Mouse (Mus musculus) hindbrain, embryonic 11.5 days (tissue): ENCODE data around the gene Lama1. TPM values are rescaled to one million over a fixed set of nuclear protein-coding genes. Genes with fewer than 3 reads are reported as not detected.
"Not testable (repeated sequence)": the region's sequence is repeated elsewhere in the genome, so short reads cannot be mapped to it uniquely, and the experiment has no call there.

ENCODE experiments used
- ATAC-seq: fragments of 200-750 bp; cut with Nextera tagmentation; 2 replicates; pipeline ENCODE4 v1.8.0; 2017; ENCODE audit warnings: mild to moderate bottlenecking, moderate TSS enrichment, moderate library complexity; ENCODE audit not compliant: low FRiP score
- DNase-seq: peaks from one replicate; pipeline ENCODE4 v3.0.0-alpha.2; 2015; ENCODE audit warnings: low spot score
- H3K27ac ChIP-seq: fragments of 300-500 bp; sonication (generic); 2 replicates; pipeline ENCODE4 v1.5.1; 2014; ENCODE audit warnings: mild to moderate bottlenecking, low read depth, low read length
- H3K27me3 ChIP-seq: fragments of 300-500 bp; sonication (generic); 2 replicates; pipeline ENCODE4 v1.6.1; 2014; ENCODE audit warnings: mild to moderate bottlenecking, low read length, moderate library complexity, mixed read lengths; ENCODE audit not compliant: control insufficient read depth, insufficient read depth
- H3K36me3 ChIP-seq: fragments of 300-500 bp; sonication (generic); 2 replicates; pipeline ENCODE4 v1.6.1; 2014; ENCODE audit warnings: mild to moderate bottlenecking, low read length, moderate library complexity, mixed read lengths; ENCODE audit not compliant: control insufficient read depth, insufficient read depth
- H3K4me1 ChIP-seq: fragments of 300-500 bp; sonication (generic); replicated peaks from 2 replicates; pipeline ENCODE4 v1.6.1; 2014; ENCODE audit warnings: low read length, mixed read lengths; ENCODE audit not compliant: control insufficient read depth, insufficient read depth
- H3K4me2 ChIP-seq: fragments of 300-500 bp; sonication (generic); replicated peaks from 2 replicates; pipeline ENCODE4 v1.6.1; 2014; ENCODE audit warnings: mild to moderate bottlenecking, low read depth, low read length
- H3K4me3 ChIP-seq: fragments of 300-500 bp; sonication (generic); 2 replicates; pipeline ENCODE4 v1.5.1; 2014; ENCODE audit warnings: low read depth, low read length
- H3K9ac ChIP-seq: fragments of 300-500 bp; sonication (generic); 2 replicates; pipeline ENCODE4 v1.6.1; 2014; ENCODE audit warnings: low read depth, low read length
- H3K9me3 ChIP-seq: fragments of 300-500 bp; sonication (generic); 2 replicates; pipeline ENCODE4 v1.6.1; 2016; ENCODE audit warnings: low read length; ENCODE audit not compliant: control insufficient read depth
- WGBS: fragments of 180-500 bp; shearing (Covaris S2); extraction: QIAGEN DNeasy Blood & Tissue Kit; methylation state at CpG from one replicate; pipeline ENCODE4 v1.1.7; 2014; 5-methylcytosine and 5-hydroxymethylcytosine counted together
- polyA plus RNA-seq: library from polyadenylated mRNA; unstranded; fragments of >200 nt; fragmentation: Nextera tagmentation; extraction: Ambion mirVana; gene quantifications from 2 replicates; pipeline ENCODE4 v1.2.1, GENCODE M21; 2014

Lama1 gene
- polyA plus RNA-seq, 1 experiment from 2014 or later, result 22.1 TPM

GRCm38 (mm10) chr17:67837351-67838090 is 140.5 kb downstream of the Lama1 start:
- peak; percentile 43; the same call in 1 of the 2 replicates for ATAC-seq

GRCm38 (mm10) chr17:67838948-67839347 is 141.9 kb downstream of the Lama1 start:
- Histone ChIP-seq H3K4me1 (no peaks in the 10 kb centered on the region), H3K27ac (no peak overlapping the region), H3K9me3 (no peaks in the 10 kb centered on the region), H3K4me3 (no peak overlapping the region), H3K9ac (no peak overlapping the region), H3K4me2 (no peak overlapping the region), H3K27me3 (no peaks in the 10 kb centered on the region), H3K36me3 (no peaks in the 10 kb centered on the region)
- ATAC-seq, result no peak
- WGBS, result 90% methylated on average over 13 of the region's 13 CpGs
- no peak for DNase-seq

More at GRCm38 (mm10) chr17:67837351-67838090, 140.5 kb downstream of the Lama1 start:
- no peaks in the 10 kb centered on the region for H3K36me3 ChIP-seq
- 63% methylated on average over 17 of the region's 17 CpGs for WGBS
- no peak overlapping the region for H3K4me3 ChIP-seq
- no peaks in the 10 kb centered on the region for H3K9me3 ChIP-seq
- H3K27me3 ChIP-seq, result no peaks in the 10 kb centered on the region
- H3K9ac ChIP-seq, result no peak overlapping the region
- H3K4me1 ChIP-seq, result no peaks in the 10 kb centered on the region
- no peak overlapping the region for H3K4me2 ChIP-seq
- peak; percentile 87 for DNase-seq
- no peak overlapping the region for H3K27ac ChIP-seq

DNA sequence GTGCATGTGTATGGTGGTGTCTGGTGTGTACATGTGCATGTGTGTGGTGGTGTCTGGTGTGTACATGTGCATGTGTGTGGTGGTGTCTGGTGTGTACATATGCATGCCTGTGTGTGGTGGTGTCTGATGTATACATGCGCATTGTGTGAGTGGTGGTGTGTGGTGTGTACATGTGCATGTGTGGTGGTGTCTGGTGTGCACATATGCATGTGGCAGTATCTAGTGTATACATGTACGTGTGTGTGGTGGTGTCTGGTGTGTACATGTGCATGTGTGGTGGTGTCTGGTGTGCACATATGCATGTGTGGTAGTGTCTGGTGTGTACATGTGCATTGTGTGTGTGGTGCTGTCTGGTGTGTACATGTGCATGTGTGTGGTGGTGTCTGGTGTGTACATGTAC is 144.4 kb downstream of the Lama1 start:
- H3K27me3 ChIP-seq, H3K9ac ChIP-seq, H3K27ac ChIP-seq, H3K4me3 ChIP-seq, H3K9me3 ChIP-seq, H3K4me2 ChIP-seq, H3K4me1 ChIP-seq, ATAC-seq, H3K36me3 ChIP-seq, DNase-seq: not testable (repeated sequence)
- 97% methylated on average over 2 of the region's 2 CpGs for WGBS

DNA sequence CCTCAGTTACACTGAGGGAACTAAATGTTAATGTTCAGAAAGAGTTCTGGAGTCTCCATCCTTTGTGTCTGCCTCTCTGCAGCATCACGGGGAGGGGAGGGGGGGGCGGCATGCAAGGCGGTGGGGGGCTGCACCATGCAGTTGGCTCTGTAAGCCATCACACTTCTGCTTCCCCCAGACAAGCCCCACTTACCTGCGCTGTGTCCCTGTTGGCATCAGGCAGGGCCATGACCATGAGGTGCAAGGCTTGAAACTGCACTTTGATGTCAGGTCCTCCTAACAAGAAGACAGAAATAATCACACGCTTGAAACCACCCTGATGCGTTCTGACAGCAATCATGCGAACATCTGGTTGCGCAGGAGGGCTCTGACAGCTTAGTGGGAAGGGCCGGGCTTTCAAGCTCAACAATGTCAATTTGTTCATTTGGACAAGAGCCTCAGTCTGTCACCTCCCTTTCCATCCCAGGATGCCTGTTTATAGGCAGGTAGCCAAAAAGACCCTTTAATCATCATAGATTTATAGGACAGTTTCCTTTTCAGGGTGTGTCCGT is 164.1 kb downstream of the Lama1 start:
- no peak overlapping the region for H3K9ac ChIP-seq
- H3K9me3 ChIP-seq, result no peaks in the 10 kb centered on the region
- 92% methylated on average over 10 of the region's 10 CpGs for WGBS
- H3K4me1 ChIP-seq, result no peaks in the 10 kb centered on the region
- ATAC-seq (no peak), DNase-seq (no peak)
- H3K27ac ChIP-seq, result no peak overlapping the region
- H3K4me3 ChIP-seq, result no peak overlapping the region
- no peaks in the 10 kb centered on the region for H3K36me3 ChIP-seq
- H3K27me3 ChIP-seq, result no peaks in the 10 kb centered on the region
- H3K4me2 ChIP-seq, result no peak overlapping the region

GRCm38 (mm10) chr17:67861744-67862535 is 164.9 kb downstream of the Lama1 start:
- WGBS, result 81% methylated on average over 16 of the region's 16 CpGs
- H3K4me1 ChIP-seq, result no peaks in the 10 kb centered on the region

GRCm38 (mm10) chr17:67864363-67864762 is 167.3 kb downstream of the Lama1 start:
- Histone ChIP-seq H3K9me3 (no peaks in the 10 kb centered on the region), H3K36me3 (no peaks in the 10 kb centered on the region; the same call in 1 of the 2 replicates), H3K9ac (no peak overlapping the region), H3K4me3 (no peak overlapping the region), H3K4me1 (no peaks in the 10 kb centered on the region), H3K27me3 (no peaks in the 10 kb centered on the region), H3K4me2 (no peak overlapping the region), H3K27ac (no peak overlapping the region)
- 93% methylated on average over 10 of the region's 10 CpGs for WGBS
- no peak for ATAC-seq
- no peak for DNase-seq

More at GRCm38 (mm10) chr17:67861744-67862535, 164.9 kb downstream of the Lama1 start:
- no peak overlapping the region for H3K4me3 ChIP-seq
- H3K9me3 ChIP-seq, result no peaks in the 10 kb centered on the region
- H3K27me3 ChIP-seq, result no peaks in the 10 kb centered on the region
- H3K4me2 ChIP-seq, result no peak overlapping the region
- DNase-seq (peak; percentile 84), ATAC-seq (peak; percentile 69; the same call in 1 of the 2 replicates)
- no peaks in the 10 kb centered on the region for H3K36me3 ChIP-seq
- H3K9ac ChIP-seq, result no peak overlapping the region
- no peak overlapping the region for H3K27ac ChIP-seq

- no peaks in the 10 kb centered on the region for H3K27me3 ChIP-seq
- WGBS, result 87% methylated on average over 3 of the region's 3 CpGs
Observed at GRCm38 (mm10) chr17:67864912-67865311, 167.9 kb downstream of the Lama1 start.

DNA sequence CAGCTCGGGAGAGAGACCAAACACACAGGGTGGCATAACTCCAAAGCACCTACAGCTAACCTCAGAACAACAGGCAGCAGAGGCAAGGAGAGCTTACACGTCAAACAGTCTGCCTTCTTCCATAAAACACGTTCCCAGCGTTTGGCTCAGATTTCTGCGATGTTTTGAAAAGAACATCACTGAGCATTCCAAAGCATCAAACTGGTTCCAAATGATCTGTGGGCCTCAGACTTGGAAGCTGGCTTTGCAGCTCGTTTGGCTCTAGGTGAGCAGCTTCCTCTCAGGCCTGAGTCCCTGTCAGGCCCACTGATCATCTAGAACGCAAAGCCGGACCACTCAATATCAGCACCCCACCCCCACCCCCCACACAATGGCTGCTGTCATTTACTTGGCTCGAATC is 169.0 kb downstream of the Lama1 start:
- Histone ChIP-seq H3K4me2 (no peak overlapping the region), H3K9me3 (no peaks in the 10 kb centered on the region), H3K27me3 (no peaks in the 10 kb centered on the region), H3K36me3 (no peaks in the 10 kb centered on the region; the same call in 1 of the 2 replicates), H3K4me1 (no peaks in the 10 kb centered on the region), H3K4me3 (no peak overlapping the region), H3K27ac (no peak overlapping the region), H3K9ac (no peak overlapping the region)
- ATAC-seq (no peak), DNase-seq (no peak)
- 73% methylated on average over 9 of the region's 9 CpGs for WGBS

More at GRCm38 (mm10) chr17:67864912-67865311, 167.9 kb downstream of the Lama1 start:
- no peaks in the 10 kb centered on the region for H3K9me3 ChIP-seq
- ATAC-seq, result no peak
- H3K4me2 ChIP-seq, result no peak overlapping the region
- DNase-seq, result no peak
- no peak overlapping the region for H3K27ac ChIP-seq
- H3K36me3 ChIP-seq, result no peaks in the 10 kb centered on the region; the same call in 1 of the 2 replicates
- no peak overlapping the region for H3K9ac ChIP-seq
- no peak overlapping the region for H3K4me3 ChIP-seq
- no peaks in the 10 kb centered on the region for H3K4me1 ChIP-seq
